Mouse (Mus musculus): ENCODE data around the gene Elob.

DNA sequence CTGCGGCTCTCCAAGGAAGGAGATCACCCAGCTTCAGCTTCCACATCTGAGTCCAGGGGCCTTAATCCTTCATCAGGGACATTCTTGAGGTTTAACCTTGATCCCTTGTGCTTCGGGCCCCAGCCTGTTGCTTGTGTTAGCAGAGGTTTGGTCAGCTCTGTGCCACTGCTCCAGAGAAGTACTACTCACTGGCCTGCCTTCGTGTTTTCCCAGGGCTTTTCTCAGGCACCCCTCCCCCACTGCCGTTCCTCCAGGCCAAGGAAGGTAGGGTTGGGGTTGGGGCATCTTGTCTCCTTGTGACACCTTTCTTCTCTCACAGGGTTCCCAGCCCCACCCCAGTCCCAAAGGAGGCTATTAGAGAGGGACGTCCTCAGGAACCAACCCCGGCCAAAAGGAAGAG is 6.8 kb downstream of the Elob start:
- TF ChIP-seq GATA1 (IDR thresholded peaks at IDR 0.05; ENCODE audit: borderline replicate concordance, low read length) (no peak), FLI1 (IDR thresholded peaks at IDR 0.05; ENCODE audit: low read length) (no peak)
